Mouse (Mus musculus) heart, embryonic 14.5 days (tissue): ENCODE results near the gene Itga2b. TPM values are rescaled to one million over a fixed set of nuclear protein-coding genes. Genes with fewer than 3 reads are reported as not detected.

ENCODE experiments used
- ATAC-seq: fragments of 200-750 bp; cut with Nextera tagmentation; 2 replicates; pipeline ENCODE4 v1.8.0; 2017; ENCODE audit warnings: low read depth, moderate TSS enrichment; ENCODE audit not compliant: insufficient number of reproducible peaks, insufficient read depth, low FRiP score
- H3K27ac ChIP-seq, 2 experiments: fragments of 200-500 bp in 1 of 2; fragments of 300-500 bp in 1 of 2; sonication (generic) in 1 of 2; replicated peaks in 1 of 2; 2 replicates each; pipeline ENCODE4 v1.5.1; 2012 to 2014; ENCODE audit warnings: low read depth in 2 of 2, low read length in 2 of 2, control low read depth in 1 of 2, mild to moderate bottlenecking in 1 of 2, mixed read lengths in 1 of 2; ENCODE audit not compliant: control insufficient read depth in 1 of 2, insufficient read depth in 1 of 2
- H3K27me3 ChIP-seq: fragments of 300-500 bp; sonication (generic); 2 replicates; pipeline ENCODE4 v1.6.1; 2014; ENCODE audit warnings: mild to moderate bottlenecking, low read length, control low read depth; ENCODE audit not compliant: control insufficient read depth, insufficient read depth
- H3K36me3 ChIP-seq: fragments of 300-500 bp; sonication (generic); 2 replicates; pipeline ENCODE4 v1.6.1; 2014; ENCODE audit warnings: mild to moderate bottlenecking, control low read depth, low read length, mixed read lengths; ENCODE audit not compliant: control insufficient read depth, insufficient read depth
- H3K4me1 ChIP-seq, 2 experiments: fragments of 200-500 bp in 1 of 2; fragments of 300-500 bp in 1 of 2; sonication (generic) in 1 of 2; 2 replicates each; pipeline ENCODE4 v1.6.1; 2012 to 2014; ENCODE audit warnings: low read length in 2 of 2, control low read depth in 1 of 2, mixed read lengths in 1 of 2; ENCODE audit not compliant: control insufficient read depth in 2 of 2, insufficient read depth in 2 of 2
- H3K4me2 ChIP-seq: fragments of 300-500 bp; sonication (generic); 2 replicates; pipeline ENCODE4 v1.6.1; 2014; ENCODE audit warnings: mild to moderate bottlenecking, low read length
- H3K4me3 ChIP-seq, 2 experiments: fragments of 200-500 bp in 1 of 2; fragments of 300-500 bp in 1 of 2; sonication (generic) in 1 of 2; 2 replicates each; pipeline ENCODE4 v1.5.1; 2012 to 2014; ENCODE audit warnings: low read length in 2 of 2, mild to moderate bottlenecking in 2 of 2, control low read depth in 1 of 2, low read depth in 1 of 2, moderate library complexity in 1 of 2; ENCODE audit not compliant: control insufficient read depth in 1 of 2, insufficient read depth in 1 of 2
- H3K9ac ChIP-seq: fragments of 300-500 bp; sonication (generic); 2 replicates; pipeline ENCODE4 v1.6.1; 2014; ENCODE audit warnings: mild to moderate bottlenecking, low read length
- H3K9me3 ChIP-seq: fragments of 300-500 bp; sonication (generic); 2 replicates; pipeline ENCODE4 v1.6.1; 2016; ENCODE audit warnings: low read length, control low read depth; ENCODE audit not compliant: control insufficient read depth
- WGBS: fragments of 180-500 bp; shearing (Covaris S2); extraction: QIAGEN DNeasy Blood & Tissue Kit; methylation state at CpG from one replicate; pipeline ENCODE4 v1.1.7; 2014; 5-methylcytosine and 5-hydroxymethylcytosine counted together
- polyA plus RNA-seq: library from polyadenylated mRNA; unstranded; fragments of >200 nt; fragmentation: Nextera tagmentation; extraction: Ambion mirVana; gene quantifications from 2 replicates; pipeline ENCODE4 v1.2.1, GENCODE M21; 2014

Itga2b gene
- polyA plus RNA-seq, 1 experiment from 2014 or later: 6.7 TPM

DNA sequence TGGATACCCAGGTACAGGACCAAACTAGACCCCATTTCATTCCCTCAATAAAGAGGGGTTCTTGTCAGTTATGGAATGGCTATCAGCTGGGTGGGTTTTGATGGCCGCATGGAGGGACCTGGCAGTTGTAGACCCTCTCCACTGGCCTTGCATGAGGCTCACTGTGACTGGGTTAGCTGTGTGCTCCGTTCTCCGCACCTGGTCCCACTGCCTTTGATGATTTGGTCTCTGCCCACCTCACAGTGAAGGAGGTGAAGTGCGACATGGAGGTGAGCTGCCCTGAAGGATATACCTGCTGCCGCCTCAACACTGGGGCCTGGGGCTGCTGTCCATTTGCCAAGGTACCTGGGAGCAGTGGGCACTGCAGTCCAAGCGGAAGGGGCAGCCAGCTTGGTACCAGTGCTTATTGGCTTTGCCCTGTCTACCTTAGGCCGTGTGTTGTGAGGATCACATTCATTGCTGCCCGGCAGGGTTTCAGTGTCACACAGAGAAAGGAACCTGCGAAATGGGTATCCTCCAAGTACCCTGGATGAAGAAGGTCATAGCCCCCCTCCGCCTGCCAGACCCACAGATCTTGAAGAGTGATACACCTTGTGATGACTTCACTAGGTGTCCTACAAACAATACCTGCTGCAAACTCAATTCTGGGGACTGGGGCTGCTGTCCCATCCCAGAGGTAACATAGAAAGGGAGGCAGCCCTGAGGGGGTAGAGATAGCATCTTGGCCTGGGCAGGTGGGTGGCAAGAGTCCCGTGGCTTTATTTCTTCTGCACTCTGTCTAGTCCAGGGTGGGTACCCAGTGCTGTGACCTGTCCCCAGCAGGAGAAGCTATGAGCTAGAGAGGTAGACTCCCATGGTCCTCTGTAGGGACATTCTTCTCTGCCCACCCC is 34.9 kb downstream of the Itga2b start:
- no peak overlapping the region for H3K9ac ChIP-seq
- ATAC-seq: no peak
- H3K4me1 ChIP-seq: peaks cover 11 to 45% of the 10 kb centered on the region in 2 experiments
- 90% methylated on average over 11 of the region's 11 CpGs for WGBS
- H3K36me3 ChIP-seq: peaks cover 56% of the 10 kb centered on the region
- no peak overlapping the region for H3K4me2 ChIP-seq
- H3K27ac ChIP-seq: no peak overlapping the region
- no peaks in the 10 kb centered on the region; the same call in 1 of the 2 replicates for H3K27me3 ChIP-seq
- no peak overlapping the region for H3K4me3 ChIP-seq
- H3K9me3 ChIP-seq: no peaks in the 10 kb centered on the region

DNA sequence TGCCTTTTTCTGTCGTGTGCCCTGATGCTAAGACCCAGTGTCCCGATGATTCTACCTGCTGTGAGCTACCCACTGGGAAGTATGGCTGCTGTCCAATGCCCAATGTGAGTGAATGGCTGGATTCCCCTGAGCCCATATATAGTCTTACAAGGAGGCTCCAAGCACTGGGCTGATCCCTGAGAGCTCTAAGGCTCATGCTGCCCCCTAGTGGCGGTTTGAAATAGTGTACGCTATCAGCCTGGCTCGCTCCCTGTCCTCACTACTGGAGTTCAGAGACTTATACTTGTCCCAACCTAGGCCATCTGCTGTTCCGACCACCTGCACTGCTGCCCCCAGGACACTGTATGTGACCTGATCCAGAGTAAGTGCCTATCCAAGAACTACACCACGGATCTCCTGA is 35.5 kb downstream of the Itga2b start:
- H3K9ac ChIP-seq: no peak overlapping the region
- no peak overlapping the region for H3K4me3 ChIP-seq
- H3K4me1 ChIP-seq: peaks cover 11 to 50% of the 10 kb centered on the region in 2 experiments
- no peaks in the 10 kb centered on the region for H3K9me3 ChIP-seq
- no peak overlapping the region for H3K4me2 ChIP-seq
- H3K27ac ChIP-seq: no peak overlapping the region
- peaks cover 50% of the 10 kb centered on the region for H3K36me3 ChIP-seq
- WGBS: 12% methylated on average over 7 of the region's 7 CpGs
- no peaks in the 10 kb centered on the region; the same call in 1 of the 2 replicates for H3K27me3 ChIP-seq
- ATAC-seq: no peak

DNA sequence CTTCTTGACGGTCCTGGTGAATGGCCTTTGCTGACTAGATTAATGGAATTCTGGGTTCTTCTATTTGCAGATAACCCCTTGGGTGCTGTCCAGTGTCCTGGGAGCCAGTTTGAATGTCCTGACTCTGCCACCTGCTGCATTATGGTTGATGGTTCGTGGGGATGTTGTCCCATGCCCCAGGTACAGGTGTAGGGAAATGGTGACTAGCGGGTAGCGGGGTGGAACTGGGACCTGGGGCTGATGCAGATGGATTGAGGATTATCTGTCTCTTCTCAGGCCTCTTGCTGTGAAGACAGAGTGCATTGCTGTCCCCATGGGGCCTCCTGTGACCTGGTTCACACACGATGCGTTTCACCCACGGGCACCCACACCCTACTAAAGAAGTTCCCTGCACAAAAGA is 36.1 kb downstream of the Itga2b start:
- peaks cover 11 to 51% of the 10 kb centered on the region in 2 experiments for H3K4me1 ChIP-seq
- H3K4me2 ChIP-seq: no peak overlapping the region
- no peaks in the 10 kb centered on the region for H3K27me3 ChIP-seq
- no peak for ATAC-seq
- no peak overlapping the region for H3K9ac ChIP-seq
- peaks cover 44% of the 10 kb centered on the region for H3K36me3 ChIP-seq
- H3K9me3 ChIP-seq: no peaks in the 10 kb centered on the region
- WGBS: 88% methylated on average over 7 of the region's 7 CpGs
- H3K4me3 ChIP-seq: no peak overlapping the region
- no peak overlapping the region for H3K27ac ChIP-seq

DNA sequence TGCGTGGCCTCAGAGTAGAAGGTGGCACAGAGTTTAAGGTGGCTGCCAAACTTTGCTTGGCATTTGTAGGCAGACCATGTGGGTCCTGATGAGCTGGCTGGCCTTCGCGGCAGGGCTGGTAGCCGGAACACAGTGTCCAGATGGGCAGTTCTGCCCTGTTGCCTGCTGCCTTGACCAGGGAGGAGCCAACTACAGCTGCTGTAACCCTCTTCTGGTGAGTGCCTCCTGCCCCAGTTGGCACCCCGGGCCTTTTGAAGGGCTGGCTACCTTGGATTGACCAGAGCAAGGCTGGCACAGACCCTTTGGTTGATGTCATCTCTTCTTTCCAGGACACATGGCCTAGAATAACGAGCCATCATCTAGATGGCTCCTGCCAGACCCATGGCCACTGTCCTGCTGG is 37.0 kb downstream of the Itga2b start:
- H3K4me3 ChIP-seq: no peak overlapping the region
- H3K27me3 ChIP-seq: no peaks in the 10 kb centered on the region
- no peak overlapping the region for H3K27ac ChIP-seq
- H3K4me1 ChIP-seq: peaks cover 7 to 42% of the 10 kb centered on the region in 2 experiments
- H3K9me3 ChIP-seq: no peaks in the 10 kb centered on the region
- peaks cover 36% of the 10 kb centered on the region for H3K36me3 ChIP-seq
- WGBS: 87% methylated on average over 6 of the region's 6 CpGs
- no peak overlapping the region for H3K4me2 ChIP-seq
- no peak overlapping the region for H3K9ac ChIP-seq
- ATAC-seq: no peak

DNA sequence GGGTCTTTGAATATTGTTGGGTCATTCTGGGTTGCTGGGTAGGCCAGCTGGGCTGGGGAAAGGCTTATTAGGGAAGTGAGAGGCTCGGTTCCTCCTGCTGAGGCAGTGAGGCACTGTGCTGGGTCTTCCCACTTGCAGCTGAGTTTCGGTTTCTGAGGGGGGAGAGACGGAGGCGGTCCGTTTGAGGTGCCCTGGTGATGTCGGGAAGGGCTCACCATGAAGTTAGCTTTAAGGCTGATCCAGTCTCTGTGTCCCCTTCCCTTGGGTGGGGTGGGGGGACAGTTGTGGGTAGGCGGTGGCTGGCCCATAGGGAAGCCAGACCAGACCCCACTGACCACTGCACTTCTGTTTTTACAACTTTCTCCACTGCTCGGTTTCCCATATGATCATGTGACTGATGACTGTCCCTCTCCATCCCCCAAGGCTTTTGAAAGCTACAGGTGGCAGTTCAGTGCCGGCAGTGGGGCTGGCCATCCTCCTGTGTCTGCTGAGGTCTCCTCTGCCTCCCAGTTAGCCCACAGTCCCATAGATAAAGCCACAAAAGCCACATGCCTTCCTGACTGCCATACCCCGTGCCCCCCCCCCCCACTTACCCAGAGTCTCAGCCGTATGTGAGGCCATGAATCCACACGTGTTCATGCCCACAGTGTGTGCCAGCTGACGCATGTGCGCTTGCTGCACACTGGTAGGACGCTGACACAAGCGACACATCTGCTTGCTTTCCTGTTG is 37.6 kb downstream of the Itga2b start:
- no peaks in the 10 kb centered on the region for H3K9me3 ChIP-seq
- peaks cover 32% of the 10 kb centered on the region for H3K36me3 ChIP-seq
- H3K4me3 ChIP-seq: no peak overlapping the region
- H3K4me1 ChIP-seq: peaks cover 5 to 36% of the 10 kb centered on the region in 2 experiments; a peak in 3 of 4 replicates
- no peaks in the 10 kb centered on the region for H3K27me3 ChIP-seq
- H3K4me2 ChIP-seq: peak overlapping the region; percentile 19
- H3K27ac ChIP-seq: no peak overlapping the region
- H3K9ac ChIP-seq: peak overlapping the region; percentile 39; the same call in 1 of the 2 replicates
- no peak for ATAC-seq
- WGBS: 62% methylated on average over 16 of the region's 16 CpGs

DNA sequence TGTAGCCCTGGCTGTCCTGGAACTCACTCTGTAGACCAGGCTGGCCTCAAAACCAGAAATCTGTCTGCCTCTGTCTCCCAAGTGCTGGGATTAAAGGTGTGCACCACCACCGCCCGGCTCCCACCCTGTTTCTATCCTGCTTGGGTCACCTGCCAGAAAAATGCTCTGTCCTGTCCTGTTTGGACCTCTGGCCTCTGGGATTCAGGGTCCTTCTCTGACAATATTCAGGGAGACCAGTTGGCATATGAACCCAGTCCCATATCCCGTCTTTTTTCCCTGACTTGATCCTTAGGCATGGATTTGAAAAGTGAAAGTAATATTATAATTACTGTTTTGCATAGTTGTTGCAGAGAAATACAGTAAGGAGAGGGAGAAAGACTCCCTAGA is 38.2 kb downstream of the Itga2b start:
- no peak overlapping the region for H3K4me3 ChIP-seq
- H3K27ac ChIP-seq: no peak overlapping the region
- H3K27me3 ChIP-seq: no peaks in the 10 kb centered on the region
- 69% methylated on average over 3 of the region's 3 CpGs for WGBS
- H3K4me2 ChIP-seq: peak overlapping the region; percentile 19
- ATAC-seq: no peak
- H3K9me3 ChIP-seq: no peaks in the 10 kb centered on the region
- H3K4me1 ChIP-seq: peaks cover 5 to 30% of the 10 kb centered on the region in 2 experiments; a peak in 3 of 4 replicates
- H3K36me3 ChIP-seq: peaks cover 30% of the 10 kb centered on the region
- H3K9ac ChIP-seq: 0 out of 2 replicates have a peak overlapping the region, but pooled peaks have one; percentile 39

DNA sequence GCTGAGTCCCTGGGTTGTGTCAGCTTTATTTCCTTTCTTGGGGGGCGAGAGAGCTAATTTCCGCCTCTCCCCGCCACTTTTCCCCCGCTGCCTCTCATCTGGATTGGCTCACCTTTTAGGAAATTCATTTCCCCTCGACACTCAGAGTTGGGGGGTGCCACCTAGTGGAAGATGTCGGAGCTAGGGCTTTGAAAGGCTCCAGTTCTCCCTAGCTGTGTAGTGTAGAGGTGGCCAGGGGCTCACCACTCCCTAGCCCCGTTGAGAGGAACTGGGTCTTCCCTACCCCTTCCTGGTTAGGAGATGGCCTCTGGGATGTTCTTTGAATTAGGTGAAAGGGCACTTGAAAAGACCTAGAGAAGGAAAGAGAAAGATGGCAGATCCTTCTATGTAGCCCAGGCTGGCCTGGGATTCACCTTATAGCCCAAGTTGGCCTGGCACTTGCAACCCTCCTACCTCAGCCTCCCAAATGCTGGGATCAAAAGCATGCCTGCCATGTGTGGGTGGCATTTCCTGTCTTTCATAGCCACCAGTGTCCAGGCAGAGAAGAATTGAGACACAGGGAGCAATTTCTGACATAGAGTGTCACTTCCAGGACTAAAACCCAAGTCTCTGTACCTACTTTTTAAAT is 38.8 kb downstream of the Itga2b start:
- peak overlapping the region; percentile 68 for H3K9ac ChIP-seq
- H3K4me3 ChIP-seq: peak overlapping the region; percentile 61 to 73
- H3K27me3 ChIP-seq: no peaks in the 10 kb centered on the region
- no peaks in the 10 kb centered on the region for H3K9me3 ChIP-seq
- peak overlapping the region; percentile 70 for H3K4me2 ChIP-seq
- WGBS: 0% methylated on average over 7 of the region's 7 CpGs
- peaks cover 5 to 28% of the 10 kb centered on the region in 2 experiments; a peak in 3 of 4 replicates for H3K4me1 ChIP-seq
- peak overlapping the region; percentile 57 to 82 for H3K27ac ChIP-seq
- ATAC-seq: 0 out of 2 replicates have a peak, but pooled peaks have one; percentile 47
- peaks cover 24% of the 10 kb centered on the region for H3K36me3 ChIP-seq
